Mouse (Mus musculus): ENCODE data around the gene Dlgap4. TPM values are rescaled to one million over a fixed set of nuclear protein-coding genes. Genes with fewer than 3 reads are reported as not detected.
A peak's percentile ranks its signal among the peaks of the same experiment; 100 is the strongest.
"Not testable (repeated sequence)": the region's sequence is repeated elsewhere in the genome, so short reads cannot be mapped to it uniquely, and the experiment has no call there.

Gene Dlgap4
- polyA plus RNA-seq, 1 experiment from 2014 or later = 40.3 TPM

GRCm38 (mm10) chr2:156788836-156789235, 175.3 kb downstream of the Dlgap4 start:
- DNase-seq (ENCODE audit: low spot score) = no peak

GRCm38 (mm10) chr2:156798516-156798915, 185.0 kb downstream of the Dlgap4 start:
- DNase-seq (ENCODE audit: low spot score) = no peak

GRCm38 (mm10) chr2:156801045-156801444, 187.5 kb downstream of the Dlgap4 start:
- no peak for DNase-seq (ENCODE audit: low spot score)

- DNase-seq (ENCODE audit: low spot score) = not testable (repeated sequence)
These were observed 188.6 kb downstream of the Dlgap4 start for GRCm38 (mm10) chr2:156802116-156802515.

GRCm38 (mm10) chr2:156803698-156804372, 190.3 kb downstream of the Dlgap4 start:
- DNase-seq (ENCODE audit: low spot score) = no peak

- no peak for DNase-seq (ENCODE audit: low spot score)
These were observed 191.1 kb downstream of the Dlgap4 start for GRCm38 (mm10) chr2:156804589-156804988.

- DNase-seq (ENCODE audit: low spot score) = no peak
These were observed 193.4 kb downstream of the Dlgap4 start for GRCm38 (mm10) chr2:156806886-156807285.

- DNase-seq (ENCODE audit: low spot score) = peak; percentile 45
These were observed 196.1 kb downstream of the Dlgap4 start for GRCm38 (mm10) chr2:156809579-156809978.

GRCm38 (mm10) chr2:156810716-156811115, 197.2 kb downstream of the Dlgap4 start:
- no peak for DNase-seq (ENCODE audit: low spot score)

- DNase-seq (ENCODE audit: low spot score) = no peak
These were observed 198.1 kb downstream of the Dlgap4 start for GRCm38 (mm10) chr2:156811556-156811955.

Other genes with a start within 250 kb of the Dlgap4 start
- 0.21 and 0.38 TPM in 2 replicates for gene Epb41l1, start 192.8 kb upstream of the Dlgap4 start, polyA plus RNA-seq (2015; fragmentation: Nextera tagmentation; extraction: Ambion mirVana)
- 27.5 and 29.2 TPM in 2 replicates for gene Aar2, start 66.1 kb upstream of the Dlgap4 start, polyA plus RNA-seq (2015; fragmentation: Nextera tagmentation; extraction: Ambion mirVana)
- gene Myl9, start 161.7 kb downstream of the Dlgap4 start, polyA plus RNA-seq (2015; fragmentation: Nextera tagmentation; extraction: Ambion mirVana) = 20.6 and 27.1 TPM in 2 replicates
- gene Tgif2, start 226.3 kb downstream of the Dlgap4 start, polyA plus RNA-seq (2015; fragmentation: Nextera tagmentation; extraction: Ambion mirVana) = 17.2 and 19.2 TPM in 2 replicates
- gene 4930518I15Rik, start 244.2 kb downstream of the Dlgap4 start, polyA plus RNA-seq (2015; fragmentation: Nextera tagmentation; extraction: Ambion mirVana) = 4.3 and 8.4 TPM in 2 replicates
- 178 and 179 TPM in 2 replicates for gene Rab5if, start 249.4 kb downstream of the Dlgap4 start, polyA plus RNA-seq (2015; fragmentation: Nextera tagmentation; extraction: Ambion mirVana)